Mouse (Mus musculus) lung, postnatal 0 days (tissue): ENCODE measurements around the gene Fam122a.

Source experiments
- CTCF ChIP-seq: IDR thresholded peaks from 2 replicates; pipeline ENCODE4 v1.5.1; 2016; ENCODE audit warnings: antibody characterized with exemption, mild to moderate bottlenecking
- EP300 ChIP-seq: IDR thresholded peaks from 2 replicates; pipeline ENCODE4 v1.6.1; 2016; ENCODE audit warnings: antibody characterized with exemption, mild to moderate bottlenecking, control low read depth

GRCm38 (mm10) chr19:24431381-24431780 lies 45.8 kb downstream of the Fam122a start:
- TF ChIP-seq CTCF (no peak), EP300 (no peak)
